Mouse (Mus musculus) heart, postnatal 0 days (tissue): ENCODE data around the gene Nrf1.

ENCODE experiments used
- CTCF ChIP-seq: IDR thresholded peaks from 2 replicates; pipeline ENCODE4 v1.5.1; 2016; ENCODE audit warnings: antibody characterized with exemption, control low read depth, low read depth
- EP300 ChIP-seq: IDR thresholded peaks from 2 replicates; pipeline ENCODE4 v1.6.1; 2016; ENCODE audit warnings: antibody characterized with exemption, low read depth

GRCm38 (mm10) chr6:30112349-30113132 lies 64.8 kb downstream of the Nrf1 start:
- TF ChIP-seq CTCF (no peak), EP300 (no peak)
